Mouse (Mus musculus) hindbrain, postnatal 0 days (tissue): ENCODE measurements around the gene Catip. TPM values are rescaled to one million over a fixed set of nuclear protein-coding genes. Genes with fewer than 3 reads are reported as not detected.
"Not testable (repeated sequence)": the region's sequence is repeated elsewhere in the genome, so short reads cannot be mapped to it uniquely, and the experiment has no call there.

Source experiments
- ATAC-seq: fragments of 200-750 bp; cut with Nextera tagmentation; 2 replicates; pipeline ENCODE4 v1.8.0; 2017; ENCODE audit warnings: mild to moderate bottlenecking, moderate TSS enrichment, moderate library complexity
- DNase-seq: peaks from one replicate; pipeline ENCODE4 v3.0.0-alpha.2; 2015; ENCODE audit warnings: low spot score
- H3K27ac ChIP-seq: fragments of 300-500 bp; sonication (generic); 2 replicates; pipeline ENCODE4 v1.5.1; 2014; ENCODE audit warnings: mild to moderate bottlenecking
- H3K27me3 ChIP-seq: fragments of 300-500 bp; sonication (generic); 2 replicates; pipeline ENCODE4 v1.6.1; 2014; ENCODE audit warnings: low read length, mixed read lengths; ENCODE audit not compliant: insufficient read depth
- H3K36me3 ChIP-seq: fragments of 300-500 bp; sonication (generic); 2 replicates; pipeline ENCODE4 v1.6.1; 2014; ENCODE audit warnings: low read length, mixed read lengths; ENCODE audit not compliant: insufficient read depth
- H3K4me1 ChIP-seq: fragments of 300-500 bp; sonication (generic); 2 replicates; pipeline ENCODE4 v1.6.1; 2014; ENCODE audit warnings: antibody characterized with exemption, low read length, mixed read lengths; ENCODE audit not compliant: insufficient read depth
- H3K4me2 ChIP-seq: fragments of 300-500 bp; sonication (generic); 2 replicates; pipeline ENCODE4 v1.6.1; 2014; ENCODE audit warnings: low read depth, mild to moderate bottlenecking, low read length, moderate library complexity, mixed read lengths
- H3K4me3 ChIP-seq: fragments of 300-500 bp; sonication (generic); 2 replicates; pipeline ENCODE4 v1.5.1; 2014; ENCODE audit warnings: low read length
- H3K9ac ChIP-seq: fragments of 300-500 bp; sonication (generic); replicated peaks from 2 replicates; pipeline ENCODE4 v1.6.1; 2014; ENCODE audit warnings: mild to moderate bottlenecking, low read length, moderate library complexity, mixed read lengths
- H3K9me3 ChIP-seq: fragments of 300-500 bp; sonication (generic); 2 replicates; pipeline ENCODE4 v1.6.1; 2016; ENCODE audit warnings: low read length, mixed read lengths
- CTCF ChIP-seq: IDR thresholded peaks from 2 replicates; pipeline ENCODE4 v1.5.1; 2016; ENCODE audit warnings: antibody characterized with exemption, control low read depth, low read depth
- WGBS: fragments of 180-500 bp; shearing (Covaris S2); extraction: QIAGEN DNeasy Blood & Tissue Kit; methylation state at CpG from one replicate; pipeline ENCODE4 v1.1.7; 2014; 5-methylcytosine and 5-hydroxymethylcytosine counted together
- polyA plus RNA-seq: library from polyadenylated mRNA; unstranded; fragments of >200 nt; fragmentation: Nextera tagmentation; extraction: Ambion mirVana; gene quantifications from 2 replicates; pipeline ENCODE4 v1.2.1, GENCODE M21; 2015
- total RNA-seq: library from RNA; depleted of rRNA; stranded (reverse); fragments of >200 nt; gene quantifications from 2 replicates; pipeline ENCODE4 v1.2.3, GENCODE M21; 2014

The Catip gene
- total and polyA plus RNA-seq, 2 experiments from 2014 or later = 1.8 to 1.9 TPM

GRCm38 (mm10) chr1:74394858-74395257, 33.0 kb downstream of the Catip start:
- no peak overlapping the region for H3K4me2 ChIP-seq
- DNase-seq (no peak), ATAC-seq (no peak)
- 86% methylated on average over 15 of the region's 15 CpGs for WGBS
- H3K9me3 ChIP-seq = no peaks in the 10 kb centered on the region
- H3K36me3 ChIP-seq = peaks cover 6% of the 10 kb centered on the region; the same call in 1 of the 2 replicates
- H3K27me3 ChIP-seq = no peaks in the 10 kb centered on the region
- peaks cover 4% of the 10 kb centered on the region; the same call in 1 of the 2 replicates for H3K4me1 ChIP-seq
- H3K27ac ChIP-seq = no peak overlapping the region
- H3K4me3 ChIP-seq = no peak overlapping the region
- no peak overlapping the region for H3K9ac ChIP-seq
- no peak for TF ChIP-seq CTCF

DNA sequence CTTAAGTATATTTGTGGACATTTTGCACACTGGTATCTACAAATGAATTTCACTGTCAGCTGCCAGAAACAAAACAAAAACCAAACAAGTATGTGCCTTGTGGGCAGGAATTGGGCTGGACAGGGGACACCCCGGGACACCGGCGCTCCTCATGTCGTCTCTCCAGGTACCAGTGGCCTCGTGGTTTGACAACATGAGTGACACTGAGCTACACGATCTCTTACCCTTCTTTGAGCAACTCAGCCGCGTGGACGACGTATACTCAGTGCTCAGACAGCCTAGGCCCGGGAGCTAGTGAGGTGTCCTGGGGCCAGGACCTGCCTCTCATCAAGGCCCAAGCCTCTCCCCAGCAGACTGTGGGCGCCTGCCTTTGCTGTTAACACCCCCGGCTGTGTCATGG, 33.4 kb downstream of the Catip start:
- H3K4me1 ChIP-seq = peaks cover 4% of the 10 kb centered on the region; the same call in 1 of the 2 replicates
- H3K36me3 ChIP-seq = peaks cover 6% of the 10 kb centered on the region; the same call in 1 of the 2 replicates
- no peak overlapping the region for H3K4me3 ChIP-seq
- no peak overlapping the region for H3K9ac ChIP-seq
- H3K27me3 ChIP-seq = no peaks in the 10 kb centered on the region
- ATAC-seq (no peak), DNase-seq (no peak)
- no peak for TF ChIP-seq CTCF
- no peak overlapping the region for H3K27ac ChIP-seq
- no peak overlapping the region for H3K4me2 ChIP-seq
- no peaks in the 10 kb centered on the region for H3K9me3 ChIP-seq
- WGBS = 87% methylated on average over 12 of the region's 13 CpGs

DNA sequence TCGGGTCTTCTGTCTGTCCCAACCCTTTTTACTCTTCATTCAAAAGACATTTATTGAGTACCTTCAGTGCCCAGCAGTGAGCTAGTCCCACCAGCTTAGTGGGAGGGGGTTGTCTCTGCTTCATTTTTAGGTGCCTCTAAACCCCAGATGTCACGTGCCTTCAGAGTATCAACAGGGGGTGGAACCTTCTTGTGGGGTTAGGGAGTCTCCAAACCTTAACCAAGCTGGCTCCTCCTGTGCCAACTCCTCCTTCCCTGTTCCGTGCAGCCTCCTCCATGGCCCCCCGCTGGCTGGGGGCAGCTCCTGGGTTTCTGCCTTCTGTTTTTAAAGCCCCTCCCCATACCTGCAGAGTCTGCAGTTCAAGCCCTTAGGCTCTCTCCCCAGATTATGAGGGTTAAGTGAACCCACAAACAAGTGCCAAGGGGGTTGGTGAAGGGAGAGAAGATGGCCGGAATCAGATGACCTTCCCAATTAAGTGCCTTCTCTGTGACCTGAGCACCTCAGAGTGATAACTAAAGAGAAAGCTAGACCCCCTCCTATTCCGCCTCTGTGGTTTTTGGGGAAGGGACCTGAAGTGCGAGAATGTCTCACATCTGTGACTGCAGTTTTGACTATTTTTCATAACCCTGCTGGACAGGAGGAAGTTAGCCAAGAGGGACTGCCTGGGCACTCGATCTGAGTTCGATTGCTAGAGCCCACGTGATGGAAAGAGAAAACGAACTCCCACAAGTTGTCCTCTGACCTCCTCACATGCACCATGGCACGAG, 34.7 kb downstream of the Catip start:
- not testable (repeated sequence) for ATAC-seq, H3K9ac ChIP-seq, H3K9me3 ChIP-seq, H3K4me1 ChIP-seq, DNase-seq, H3K36me3 ChIP-seq, H3K27me3 ChIP-seq
- H3K4me3 ChIP-seq = peak overlapping the region; percentile 42
- peak overlapping the region; percentile 26; the same call in 1 of the 2 replicates for H3K27ac ChIP-seq
- 10% methylated on average over 11 of the region's 12 CpGs for WGBS
- H3K4me2 ChIP-seq = peak overlapping the region; percentile 86

DNA sequence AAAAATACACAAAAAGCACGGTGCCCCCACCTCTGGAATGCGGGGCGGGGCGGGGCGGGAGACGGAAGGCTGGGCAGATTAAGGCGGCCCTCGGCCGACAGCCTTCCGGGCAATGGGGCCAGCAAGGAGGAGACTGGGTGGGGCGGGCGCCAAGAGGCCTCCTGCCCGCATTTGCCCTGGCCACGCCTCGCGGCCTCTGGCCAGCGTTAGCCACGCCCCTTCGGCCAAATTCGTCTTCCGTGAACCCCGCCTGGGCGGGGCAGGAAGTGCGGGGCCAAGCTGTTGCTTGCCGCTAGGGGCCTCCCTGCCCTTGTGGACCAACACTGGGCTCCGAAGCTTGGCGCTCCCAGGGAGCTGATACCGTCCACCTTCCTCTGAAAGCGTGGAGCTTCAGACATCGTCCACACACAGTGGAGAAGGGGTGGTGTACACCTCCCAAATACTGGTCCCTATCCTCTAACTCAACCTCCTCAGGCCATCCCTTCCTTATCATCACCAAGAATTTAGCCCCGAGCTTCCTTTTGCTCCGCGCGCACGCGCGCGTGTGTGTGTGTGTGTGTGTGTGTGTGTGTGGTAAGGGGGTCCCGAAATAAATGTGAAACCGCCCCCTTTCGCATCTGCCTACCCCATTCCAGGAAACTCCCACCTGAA, 35.5 kb downstream of the Catip start:
- Histone ChIP-seq H3K9me3 (no peaks in the 10 kb centered on the region), H3K27ac (peak overlapping the region; percentile 54; the same call in 1 of the 2 replicates), H3K27me3 (no peaks in the 10 kb centered on the region), H3K4me3 (peak overlapping the region; percentile 42), H3K4me1 (0 out of 2 replicates have a peak, but pooled peaks cover 2% of the 10 kb centered on the region), H3K9ac (peak overlapping the region; percentile 46), H3K4me2 (peak overlapping the region; percentile 86), H3K36me3 (peaks cover 6% of the 10 kb centered on the region; the same call in 1 of the 2 replicates)
- WGBS = under 1% methylated on average over 41 of the region's 41 CpGs
- DNase-seq (peak; percentile 95), ATAC-seq (peak; percentile 91)
- TF ChIP-seq CTCF = peak; percentile 85

- WGBS = 3% methylated on average over 11 of the region's 11 CpGs
- H3K27me3 ChIP-seq = no peaks in the 10 kb centered on the region
- peak overlapping the region; percentile 46 for H3K9ac ChIP-seq
- H3K36me3 ChIP-seq = peaks cover 6% of the 10 kb centered on the region; the same call in 1 of the 2 replicates
- H3K4me3 ChIP-seq = peak overlapping the region; percentile 42
- H3K9me3 ChIP-seq = no peaks in the 10 kb centered on the region
- H3K27ac ChIP-seq = peak overlapping the region; percentile 54; the same call in 1 of the 2 replicates
- DNase-seq = peak; percentile 70
- peak; percentile 38 for ATAC-seq
- peak; percentile 71 for TF ChIP-seq CTCF
- H3K4me1 ChIP-seq = no peaks in the 10 kb centered on the region
- peak overlapping the region; percentile 86 for H3K4me2 ChIP-seq
These were observed 36.1 kb downstream of the Catip start for GRCm38 (mm10) chr1:74397919-74398451.

- Histone ChIP-seq H3K9ac (no peak overlapping the region), H3K4me3 (no peak overlapping the region), H3K4me2 (no peak overlapping the region), H3K4me1 (no peaks in the 10 kb centered on the region), H3K36me3 (no peaks in the 10 kb centered on the region), H3K27me3 (no peaks in the 10 kb centered on the region), H3K27ac (no peak overlapping the region), H3K9me3 (no peaks in the 10 kb centered on the region)
- 87% methylated on average over 3 of the region's 3 CpGs for WGBS
- DNase-seq = no peak
- TF ChIP-seq CTCF = no peak
- ATAC-seq = no peak
These were observed 38.6 kb downstream of the Catip start for GRCm38 (mm10) chr1:74400531-74400930.
